Mouse (Mus musculus) CH12.LX (cell line): ENCODE results near the gene Igf1r. TPM values are rescaled to one million over a fixed set of nuclear protein-coding genes. Genes with fewer than 3 reads are reported as not detected.

Source experiments
- DNase-seq: peaks from one replicate; pipeline ENCODE4 v3.0.0-alpha.2; 2013; ENCODE audit errors: extremely low read depth
- H3K27ac ChIP-seq: 2 replicates; pipeline ENCODE4 v1.5.1; 2012; ENCODE audit warnings: low read depth, mild to moderate bottlenecking, control low read depth, moderate library complexity; ENCODE audit not compliant: insufficient read depth
- H3K27me3 ChIP-seq: replicated peaks from 2 replicates; pipeline ENCODE3; 2012; ENCODE audit warnings: inconsistent platforms
- H3K36me3 ChIP-seq, 2 experiments: replicated peaks in 1 of 2; 2 replicates each; pipeline versions ENCODE3 to v1.6.1; 2012; ENCODE audit warnings: inconsistent platforms in 1 of 2, low read length in 1 of 2, mild to moderate bottlenecking in 1 of 2, mixed read lengths in 1 of 2, moderate library complexity in 1 of 2; ENCODE audit not compliant: control insufficient read depth in 1 of 2, insufficient read depth in 1 of 2
- H3K4me1 ChIP-seq, 2 experiments: 2 replicates each; pipeline ENCODE4 v1.6.1; 2012; ENCODE audit warnings: inconsistent platforms in 1 of 2, moderate library complexity in 1 of 2; ENCODE audit not compliant: insufficient read depth in 2 of 2, control insufficient read depth in 1 of 2
- H3K4me2 ChIP-seq: 2 replicates; pipeline ENCODE4 v1.6.1; 2012; ENCODE audit warnings: low read depth, mild to moderate bottlenecking, control low read depth; ENCODE audit not compliant: poor library complexity, insufficient read depth, severe bottlenecking
- H3K4me3 ChIP-seq, 3 experiments: fragments of 150-350 bp in 1 of 3; sonication (generic) in 1 of 3; replicated peaks in 1 of 3; 2 replicates each; pipeline versions ENCODE3 to v1.5.1; 2011 to 2012; ENCODE audit warnings: low read depth in 2 of 3, low read length in 2 of 3, mild to moderate bottlenecking in 2 of 3, moderate library complexity in 2 of 3, control low read depth in 1 of 3, improper control_type of control experiment in 1 of 3, inconsistent platforms in 1 of 3, mixed read lengths in 1 of 3; ENCODE audit not compliant: poor library complexity in 1 of 3
- H3K79me2 ChIP-seq: replicated peaks from 2 replicates; pipeline ENCODE4 v1.6.1; 2012; ENCODE audit warnings: mild to moderate bottlenecking, moderate library complexity; ENCODE audit not compliant: control insufficient read depth, poor library complexity, insufficient read depth, severe bottlenecking; ENCODE audit errors: extremely low read depth
- H3K9ac ChIP-seq: 2 replicates; pipeline ENCODE4 v1.6.1; 2012; ENCODE audit warnings: low read depth, mild to moderate bottlenecking, control low read depth, moderate library complexity; ENCODE audit not compliant: insufficient read depth
- H3K9me3 ChIP-seq: replicated peaks from 2 replicates; pipeline ENCODE3; 2012; ENCODE audit warnings: low read length, inconsistent platforms, mixed read lengths
- BHLHE40 ChIP-seq: IDR thresholded peaks from 2 replicates; pipeline ENCODE4 v1.6.1; 2011; ENCODE audit warnings: mild to moderate bottlenecking, low read depth, low read length, improper control_type of control experiment
- CHD2 ChIP-seq: IDR thresholded peaks from 2 replicates; pipeline ENCODE4 v1.6.1; 2011; ENCODE audit warnings: low read length, improper control_type of control experiment
- CTCF ChIP-seq, 2 experiments: IDR thresholded peaks in 1 of 2; conservative IDR thresholded peaks in 1 of 2; 2 replicates each; pipeline ENCODE4 v1.5.1; 2011 to 2012; ENCODE audit warnings: low read depth in 2 of 2, low read length in 2 of 2, improper control_type of control experiment in 1 of 2, inconsistent platforms in 1 of 2, mild to moderate bottlenecking in 1 of 2, moderate library complexity in 1 of 2
- E2F4 ChIP-seq: IDR thresholded peaks from 2 replicates; pipeline ENCODE4 v1.6.1; 2011; ENCODE audit warnings: low read depth, low read length, improper control_type of control experiment; ENCODE audit not compliant: insufficient replicate concordance
- EP300 ChIP-seq: IDR thresholded peaks from 2 replicates; pipeline ENCODE4 v1.6.1; 2011; ENCODE audit warnings: low read length, improper control_type of control experiment
- GABPA ChIP-seq: IDR thresholded peaks from 2 replicates; pipeline ENCODE4 v1.6.1; 2012; ENCODE audit warnings: low read depth, low read length, improper control_type of control experiment, inconsistent platforms; ENCODE audit not compliant: insufficient replicate concordance
- HCFC1 ChIP-seq: IDR thresholded peaks from 2 replicates; pipeline ENCODE4 v1.6.1; 2012; ENCODE audit warnings: low read depth, mild to moderate bottlenecking, inconsistent platforms, low read length, improper control_type of control experiment
- KAT2A ChIP-seq: IDR thresholded peaks from 2 replicates; pipeline ENCODE4 v1.6.1; 2012; ENCODE audit warnings: low read length, improper control_type of control experiment, inconsistent platforms; ENCODE audit not compliant: insufficient replicate concordance
- MAX ChIP-seq: IDR thresholded peaks from 2 replicates; pipeline ENCODE4 v1.6.1; 2011; ENCODE audit warnings: low read length, improper control_type of control experiment
- MAZ ChIP-seq: IDR thresholded peaks from 2 replicates; pipeline ENCODE4 v1.6.1; 2012; ENCODE audit warnings: low read depth, mild to moderate bottlenecking, inconsistent platforms, low read length, improper control_type of control experiment, moderate library complexity
- MEF2A ChIP-seq: IDR thresholded peaks from 2 replicates; pipeline ENCODE4 v1.6.1; 2014; ENCODE audit warnings: low read depth, mild to moderate bottlenecking, inconsistent platforms, low read length, improper control_type of control experiment, borderline replicate concordance
- MXI1 ChIP-seq: IDR thresholded peaks from 2 replicates; pipeline ENCODE4 v1.6.1; 2011; ENCODE audit warnings: mild to moderate bottlenecking, low read depth, low read length, improper control_type of control experiment
- MYC ChIP-seq: IDR thresholded peaks from 2 replicates; pipeline ENCODE4 v1.6.1; 2011; ENCODE audit warnings: low read depth, mild to moderate bottlenecking, improper control_type of control experiment, low read length
- NELFE ChIP-seq: IDR thresholded peaks from 2 replicates; pipeline ENCODE4 v1.6.1; 2011; ENCODE audit warnings: low read depth, low read length, improper control_type of control experiment
- NRF1 ChIP-seq: IDR thresholded peaks from 2 replicates; pipeline ENCODE4 v1.6.1; 2014; ENCODE audit warnings: low read depth, mild to moderate bottlenecking, inconsistent platforms, low read length, improper control_type of control experiment, moderate library complexity
- PAX5 ChIP-seq: IDR thresholded peaks from 2 replicates; pipeline ENCODE4 v1.6.1; 2012; ENCODE audit warnings: low read length, inconsistent platforms, mixed read lengths
- RAD21 ChIP-seq: IDR thresholded peaks from 2 replicates; pipeline ENCODE4 v1.6.1; 2011; ENCODE audit warnings: low read depth, mild to moderate bottlenecking, low read length, improper control_type of control experiment, moderate library complexity
- SMC3 ChIP-seq: IDR thresholded peaks from 2 replicates; pipeline ENCODE4 v1.6.1; 2011; ENCODE audit warnings: low read depth, low read length, improper control_type of control experiment
- TBP ChIP-seq: conservative IDR thresholded peaks from 2 replicates; pipeline ENCODE4 v1.6.1; 2011; ENCODE audit warnings: low read depth, low read length, improper control_type of control experiment
- USF1 ChIP-seq: IDR thresholded peaks from 2 replicates; pipeline ENCODE4 v1.6.1; 2014; ENCODE audit warnings: low read depth, mild to moderate bottlenecking, inconsistent platforms, low read length, improper control_type of control experiment
- dilution Hi-C: fragments of 300-500 bp; cut with MboI; formaldehyde crosslinking; loops from 2 replicates; pipeline ENCODE4 v1.14.3; 2020; ENCODE audit warnings: low sequenced_read_pairs; ENCODE audit not compliant: extremely low pct_unique_long_range_greater_than_20kb, extremely low pct_ligation_motif_present
- in situ Hi-C: fragments of 300-500 bp; cut with MboI; formaldehyde crosslinking; loops from 3 replicates; pipeline ENCODE4 v1.14.3; 2019; ENCODE audit warnings: low sequenced_read_pairs, low pct_ligation_motif_present, low pct_unique_long_range_greater_than_20kb, mixed read lengths
- polyA plus RNA-seq: library from polyadenylated mRNA; unstranded; fragments of >175 nt; gene quantifications from 2 replicates; pipeline ENCODE4 v1.2.1, GENCODE M21; 2012; ENCODE audit warnings: low read depth; ENCODE audit not compliant: insufficient read length
- total RNA-seq, 2 experiments: library from RNA; depleted of rRNA; stranded (reverse); fragments of 300-350 nt in 1 of 2; fragments of >200 nt in 1 of 2; gene quantifications; 2 replicates each; pipeline ENCODE4 v1.2.3; 2012 to 2014

Gene Igf1r
- total and polyA plus RNA-seq, 3 experiments, result 0.19 to 1.6 (median 0.29) TPM

DNA sequence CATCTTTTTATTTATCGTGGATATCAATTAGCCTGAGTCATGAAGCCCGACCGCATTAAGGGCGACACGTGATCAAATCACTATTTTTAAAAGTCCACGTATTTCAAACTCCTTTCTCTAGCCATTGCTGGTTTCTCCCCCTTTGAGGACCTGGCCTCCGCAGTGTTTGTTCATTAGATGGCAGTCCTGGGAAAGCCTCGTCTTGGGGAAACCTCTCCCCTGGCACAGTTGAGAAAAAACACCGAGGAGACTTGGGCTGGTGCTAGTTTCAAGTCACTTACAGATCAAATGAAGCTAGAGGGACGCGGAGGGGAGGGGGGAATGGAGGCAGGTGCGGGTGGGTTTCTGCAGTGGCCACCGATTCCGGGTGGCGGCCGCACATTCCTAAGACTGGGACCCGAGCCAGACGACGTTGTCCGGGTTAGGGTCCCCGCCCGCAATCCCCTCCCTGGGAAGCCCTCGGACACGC lies 2.2 kb upstream of the Igf1r start:
- Histone ChIP-seq H3K79me2 (no peaks in the 10 kb centered on the region), H3K36me3 (no peaks in the 10 kb centered on the region), H3K4me2 (0 out of 2 replicates have a peak overlapping the region, but pooled peaks have one; percentile 93), H3K27ac (no peak overlapping the region), H3K9ac (no peak overlapping the region), H3K9me3 (peaks cover 7% of the 10 kb centered on the region), H3K4me1 (peaks cover 0 to 3% of the 10 kb centered on the region in 2 experiments; a peak in 1 of 4 replicates), H3K27me3 (peaks cover 90% of the 10 kb centered on the region), H3K4me3 (no peak overlapping the region)
- DNase-seq, result no peak
- in situ Hi-C loops, result no loop called here
- dilution Hi-C loops, result no loop called here
- TF ChIP-seq NELFE, result no peak
- TF ChIP-seq GABPA, result no peak
- TF ChIP-seq CHD2, result no peak
- TF ChIP-seq NRF1, result no peak
- no peak for TF ChIP-seq RAD21
- no peak for TF ChIP-seq MAZ
- TF ChIP-seq HCFC1, result no peak
- TF ChIP-seq PAX5, result no peak
- no peak for TF ChIP-seq EP300
- no peak for TF ChIP-seq MEF2A
- no peak for TF ChIP-seq TBP
- no peak for TF ChIP-seq MAX
- TF ChIP-seq MYC, result no peak
- TF ChIP-seq KAT2A, result no peak
- TF ChIP-seq MXI1, result no peak
- no peak for TF ChIP-seq E2F4
- no peak for TF ChIP-seq CTCF (conservative IDR thresholded peaks at IDR 0.05 in 1 of 2, IDR thresholded peaks at IDR 0.05 in 1 of 2; ENCODE audit: low read depth in 2 of 2, low read length in 2 of 2)
- no peak for TF ChIP-seq USF1

DNA sequence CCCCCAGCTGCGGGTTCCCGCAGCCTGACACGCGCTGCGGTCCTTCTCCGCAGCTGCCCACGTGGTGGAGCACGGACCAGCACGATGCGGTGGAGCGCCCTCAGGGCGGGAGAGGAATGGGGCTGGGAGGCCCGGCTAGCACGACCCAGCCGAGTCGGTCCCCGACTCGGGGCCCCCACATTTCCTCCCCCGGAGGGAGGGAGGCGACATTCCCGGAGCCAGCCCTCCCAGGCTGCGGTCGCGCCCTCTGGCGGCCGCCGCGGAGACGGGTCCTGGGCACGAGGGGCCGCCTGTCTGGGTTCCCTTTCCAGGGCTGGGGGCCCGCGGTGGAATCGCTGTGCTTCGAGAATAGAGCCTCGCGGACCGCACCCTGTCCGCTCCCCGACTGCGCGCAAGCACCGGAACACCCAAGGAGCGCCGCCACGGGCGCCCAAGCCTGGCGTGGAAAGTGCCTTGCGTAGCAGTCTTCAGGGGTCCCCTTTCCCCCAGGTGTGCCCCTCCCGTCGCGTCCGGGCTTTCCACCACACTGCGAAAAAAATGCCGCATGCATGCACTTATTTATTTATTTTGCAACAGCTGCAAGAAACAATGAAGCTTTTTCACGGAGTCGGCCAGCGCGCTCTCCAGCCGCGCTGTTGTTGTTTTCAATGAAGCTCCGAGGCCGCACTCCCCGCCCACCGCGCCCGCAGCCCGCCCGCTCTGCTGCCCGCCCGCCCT lies 1.7 kb upstream of the Igf1r start:
- Histone ChIP-seq H3K79me2 (no peaks in the 10 kb centered on the region), H3K27ac (no peak overlapping the region), H3K9me3 (peaks cover 7% of the 10 kb centered on the region), H3K4me1 (peaks cover 0 to 3% of the 10 kb centered on the region in 2 experiments; a peak in 1 of 4 replicates), H3K4me3 (peak overlapping the region in 2 of 3 experiments; percentile 47 to 77), H3K27me3 (peaks cover 87% of the 10 kb centered on the region), H3K9ac (no peak overlapping the region), H3K4me2 (peak overlapping the region; percentile 93), H3K36me3 (no peaks in the 10 kb centered on the region)
- DNase-seq, result no peak
- dilution Hi-C loops, result no loop called here
- TF ChIP-seq SMC3 (peak; percentile 58), BHLHE40 (no peak), CTCF (conservative IDR thresholded peaks at IDR 0.05 in 1 of 2, IDR thresholded peaks at IDR 0.05 in 1 of 2; ENCODE audit: low read depth in 2 of 2, low read length in 2 of 2) (peak in 1 of 2 experiments; percentile 63; a peak in 2 of 4 replicates)
- in situ Hi-C loops, result no loop called here
